21 mouse cellular contexts compared by ENCODE assay signal in the genomic region with DNA sequence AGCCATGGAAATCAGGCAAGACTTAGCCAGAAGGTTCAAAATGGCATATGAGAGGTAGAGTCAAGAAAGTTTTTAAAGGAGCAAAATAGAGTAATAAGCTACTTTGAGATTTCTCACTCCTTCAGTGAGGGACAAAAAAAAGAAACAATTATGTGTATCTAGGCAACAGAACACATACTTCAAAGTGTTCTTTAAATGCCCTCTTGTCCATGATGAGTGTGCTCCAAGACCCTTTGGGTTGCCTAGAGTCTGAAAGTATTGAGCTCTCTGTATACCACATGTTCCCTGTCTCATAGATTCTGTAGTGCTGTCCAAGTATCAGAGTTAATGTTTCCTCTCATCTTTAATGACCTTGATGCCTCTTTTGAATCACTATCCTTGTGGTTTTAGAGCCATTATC.
DNase-seq lines count a peak whose midpoint lies in the region; ATAC-seq and TF ChIP-seq lines count a peak whose summit lies in the region.
"Had no signal": no experiment of that assay in that cellular context is flagged by ENCODE, and none has a peak within 500 bp of the region (broad histone marks: within the 10 kb centered on the region; RNA-seq: fewer than 3 reads in every experiment).

No protein-coding gene starts in this region.

- H3K4me3 ChIP-seq in lung, postnatal 0 days (ENCODE audit: low read depth, low read length), result no peak overlapping the region
- no peak overlapping the region for H3K4me3 ChIP-seq in lung, adult 2 months (replicated peaks; ENCODE audit: extremely low read depth, low read depth, low read length)

- DNase-seq in lung, postnatal 0 days (ENCODE audit: low spot score), result peak; percentile 50
- no peak for DNase-seq in lung, postnatal 10 days
- DNase-seq in lung, postnatal 25 days (ENCODE audit: low spot score), result peak; percentile 21
- DNase-seq in lung, adult 2 months, result no peak
- DNase-seq in lung, postnatal 36 days, result peak; percentile 57
- no peak for DNase-seq in lung, postnatal 14 days
- DNase-seq: adrenal gland, adult 2 months; adrenal gland, adult 8-10 months; adrenal gland, postnatal 10 days; adrenal gland, postnatal 14 days; adrenal gland, postnatal 25 days; adrenal gland, postnatal 36 days; B cell, adult 2 months; cerebellum, adult 11 months; cerebellum, adult 11-12 months; cerebellum, adult 18-20 months had no signal

- H3K36me3 ChIP-seq in lung, postnatal 0 days (ENCODE audit: insufficient read depth, low read length), result no peaks in the 10 kb centered on the region
- H3K36me3 ChIP-seq: G1E had no signal

- no peaks in the 10 kb centered on the region; the same call in 1 of the 2 replicates for H3K9me3 ChIP-seq in lung, postnatal 0 days (ENCODE audit: low read length)

- H3K27me3 ChIP-seq in lung, postnatal 0 days (replicated peaks; ENCODE audit: insufficient read depth, low read length), result no peaks in the 10 kb centered on the region
- H3K27me3 ChIP-seq: CH12.LX had no signal

- no peaks in the 10 kb centered on the region for H3K4me1 ChIP-seq in lung, postnatal 0 days (ENCODE audit: insufficient read depth, low read depth, low read length)
- H3K4me1 ChIP-seq in lung, adult 2 months (ENCODE audit: control insufficient read depth, insufficient read depth, low read length), result no peaks in the 10 kb centered on the region

- TF ChIP-seq EP300 in lung, postnatal 0 days (IDR thresholded peaks at IDR 0.05), result no peak

- no peak overlapping the region for H3K27ac ChIP-seq in lung, postnatal 0 days (ENCODE audit: low read length)

- ATAC-seq in lung, postnatal 0 days, result 0 out of 2 replicates have a peak, but pooled peaks have one; percentile 40
- ATAC-seq: activated CD4-positive, CD25-positive, alpha-beta regulatory T cell, adult 4 months; CD4-positive, CD25-positive, alpha-beta regulatory T cell, adult 4 months; Patski had no signal

- H3K9ac ChIP-seq in lung, postnatal 0 days (replicated peaks; ENCODE audit: low read depth), result no peak overlapping the region

- no peak for TF ChIP-seq POLR2A in lung, adult 2 months (IDR thresholded peaks at IDR 0.05; ENCODE audit: borderline replicate concordance, extremely low read depth, low read depth, low read length)

- TF ChIP-seq CTCF in lung, postnatal 0 days (IDR thresholded peaks at IDR 0.05), result no peak
- no peak for TF ChIP-seq CTCF in lung, adult 2 months (IDR thresholded peaks at IDR 0.05; ENCODE audit: insufficient read depth, low read length)

- no peak overlapping the region for H3K4me2 ChIP-seq in lung, postnatal 0 days (replicated peaks; ENCODE audit: low read depth, low read length)

Comparison
In these comparisons a context has a peak if more than half of its experiments do, and no peak if none do; other contexts are left out.
1. DNase-seq: peak in lung, postnatal 0 days (single experiment), lung, postnatal 25 days (single experiment) and lung, postnatal 36 days (single experiment); none in lung, postnatal 10 days (single experiment), lung, adult 2 months (single experiment) and lung, postnatal 14 days (single experiment).